In the genomic region with DNA sequence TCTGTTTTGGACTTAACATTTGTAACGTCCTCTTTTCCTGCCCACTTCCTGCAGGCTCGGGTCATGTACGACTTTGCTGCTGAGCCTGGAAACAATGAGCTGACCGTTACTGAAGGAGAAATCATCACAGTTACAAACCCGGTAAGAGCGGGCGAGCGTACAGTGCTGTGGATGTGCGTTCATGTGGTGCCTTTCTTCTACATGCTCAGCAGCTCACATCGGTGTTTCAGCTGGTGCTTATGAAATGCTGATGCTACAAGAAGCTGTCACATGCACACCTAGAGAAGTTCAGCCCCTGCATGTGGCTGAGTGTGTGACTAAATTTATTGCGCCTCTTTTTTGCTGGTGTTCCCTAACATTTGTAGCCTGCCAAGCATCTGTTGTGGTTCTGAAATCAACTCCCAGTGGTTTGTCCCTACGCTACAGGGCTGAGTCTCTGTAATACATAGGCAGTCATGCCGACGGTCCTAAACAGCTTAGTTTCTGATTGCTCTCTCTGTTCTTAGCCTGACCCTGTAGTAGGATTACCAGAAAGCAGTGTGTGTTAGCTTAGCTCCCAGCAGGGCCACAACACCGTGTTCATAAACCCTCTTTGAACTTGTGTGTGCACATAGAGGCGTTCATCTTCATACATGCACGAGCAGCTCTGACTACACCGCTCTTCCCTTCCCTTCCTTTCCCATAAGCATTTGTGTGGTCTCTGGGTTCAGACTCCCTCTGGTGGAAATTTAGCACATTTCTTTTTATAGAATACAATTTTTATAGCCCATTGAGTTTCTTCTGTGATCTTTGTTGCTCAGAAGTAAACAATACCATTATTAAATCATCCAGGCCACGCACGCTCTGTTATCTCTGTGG, we compare ENCODE assay signal across 8 mouse cellular contexts. TPM values are rescaled to one million over a fixed set of nuclear protein-coding genes. Genes with fewer than 3 reads are reported as not detected.
DNase-seq lines count a peak whose midpoint lies in the region; ATAC-seq and TF ChIP-seq lines count a peak whose summit lies in the region.

No protein-coding gene starts in this region.

- 11% methylated on average over 20 of the region's 20 CpGs for WGBS in bone marrow, adult 2 months
- WGBS in intestine, embryonic 15.5 days = 65% methylated on average over 20 of the region's 20 CpGs
- WGBS in neural tube, embryonic 15.5 days = 66% methylated on average over 20 of the region's 20 CpGs

- H3K27me3 ChIP-seq in MEL (ENCODE audit: control insufficient read depth in 1 of 2, insufficient read depth in 2 of 2, low read length in 2 of 2) = no peaks in the 10 kb centered on the region
- H3K27me3 ChIP-seq in intestine, embryonic 15.5 days (replicated peaks) = no peaks in the 10 kb centered on the region
- H3K27me3 ChIP-seq in neural tube, embryonic 15.5 days (replicated peaks) = no peaks in the 10 kb centered on the region; the same call in 1 of the 2 replicates

- H3K9ac ChIP-seq in MEL (ENCODE audit: control insufficient read depth, low read depth, low read length, poor library complexity, severe bottlenecking) = no peak overlapping the region
- no peak overlapping the region for H3K9ac ChIP-seq in intestine, embryonic 15.5 days
- H3K9ac ChIP-seq in neural tube, embryonic 15.5 days (replicated peaks) = 0 out of 2 replicates have a peak overlapping the region, but pooled peaks have one; percentile 14

- peak; percentile 19 to 36 for DNase-seq in layer of hippocampus, adult 18-20 months (ENCODE audit: low spot score in 2 of 2)
- no peak for DNase-seq in layer of hippocampus, postnatal 10 days (ENCODE audit: low spot score in 2 of 2)
- peak; percentile 79 for DNase-seq in MEL (ENCODE audit: low read depth, low spot score)
- DNase-seq in adrenal gland, postnatal 25 days = no peak
- no peak for DNase-seq in c-Kit-positive CD71-positive TER-119-positive erythroid progenitor cells, embryonic 14.5 days (ENCODE audit: low spot score)

- no peak overlapping the region for H3K4me2 ChIP-seq in intestine, embryonic 15.5 days (replicated peaks)
- peak overlapping the region; percentile 25; the same call in 1 of the 2 replicates for H3K4me2 ChIP-seq in neural tube, embryonic 15.5 days

- H3K4me1 ChIP-seq in MEL (ENCODE audit: control insufficient read depth in 1 of 2, insufficient read depth in 2 of 2, low read length in 2 of 2) = peaks cover 7 to 32% of the 10 kb centered on the region in 2 experiments
- peaks cover 14% of the 10 kb centered on the region for H3K4me1 ChIP-seq in bone marrow, adult 2 months (ENCODE audit: control insufficient read depth, insufficient read depth, low read length)
- peaks cover 10% of the 10 kb centered on the region; the same call in 1 of the 2 replicates for H3K4me1 ChIP-seq in intestine, embryonic 15.5 days (replicated peaks)
- H3K4me1 ChIP-seq in neural tube, embryonic 15.5 days = peaks cover 24% of the 10 kb centered on the region

- TF ChIP-seq CTCF in MEL (IDR thresholded peaks at IDR 0.05 in 2 of 3, conservative IDR thresholded peaks at IDR 0.05 in 1 of 3; ENCODE audit: control insufficient read depth in 1 of 3, insufficient read depth in 1 of 3, low read depth in 2 of 3, low read length in 3 of 3, poor library complexity in 1 of 3, severe bottlenecking in 1 of 3) = peak; percentile 11 to 78 (median 50); a peak in 4 of 6 replicates
- peak; percentile 25; the same call in 1 of the 2 replicates for TF ChIP-seq CTCF in bone marrow, adult 2 months (IDR thresholded peaks at IDR 0.05; ENCODE audit: control insufficient read depth, insufficient read depth, low read length)

- no peak overlapping the region for H3K4me3 ChIP-seq in MEL (ENCODE audit: control insufficient read depth in 1 of 2, insufficient read depth in 1 of 2, low read depth in 2 of 2, low read length in 2 of 2)
- peak overlapping the region; percentile 22 for H3K4me3 ChIP-seq in bone marrow, adult 2 months (replicated peaks; ENCODE audit: control insufficient read depth, low read depth, low read length)
- no peak overlapping the region for H3K4me3 ChIP-seq in intestine, embryonic 15.5 days (replicated peaks)
- H3K4me3 ChIP-seq in neural tube, embryonic 15.5 days (replicated peaks) = no peak overlapping the region

- peaks cover 0 to 32% of the 10 kb centered on the region in 2 experiments; a peak in 2 of 4 replicates for H3K36me3 ChIP-seq in MEL (ENCODE audit: control insufficient read depth in 1 of 2, insufficient read depth in 2 of 2, low read length in 2 of 2)
- H3K36me3 ChIP-seq in intestine, embryonic 15.5 days = no peaks in the 10 kb centered on the region
- H3K36me3 ChIP-seq in neural tube, embryonic 15.5 days = no peaks in the 10 kb centered on the region

- H3K9me3 ChIP-seq in MEL (replicated peaks; ENCODE audit: insufficient read depth, low read length) = no peaks in the 10 kb centered on the region
- no peaks in the 10 kb centered on the region for H3K9me3 ChIP-seq in intestine, embryonic 15.5 days
- no peaks in the 10 kb centered on the region for H3K9me3 ChIP-seq in neural tube, embryonic 15.5 days (replicated peaks)

- no peak overlapping the region; the same call in 1 of the 2 replicates for H3K27ac ChIP-seq in MEL (ENCODE audit: control insufficient read depth, low read depth, low read length)
- H3K27ac ChIP-seq in bone marrow, adult 2 months (ENCODE audit: control insufficient read depth, insufficient read depth, low read depth, low read length, poor library complexity) = no peak overlapping the region; the same call in 1 of the 2 replicates
- peak overlapping the region; percentile 49; the same call in 1 of the 2 replicates for H3K27ac ChIP-seq in intestine, embryonic 15.5 days
- peak overlapping the region; percentile 37; the same call in 1 of the 2 replicates for H3K27ac ChIP-seq in neural tube, embryonic 15.5 days (replicated peaks)

- peak; percentile 77 for TF ChIP-seq RAD21 in MEL (IDR thresholded peaks at IDR 0.05; ENCODE audit: low read depth, low read length)

- TF ChIP-seq EP300 in MEL (IDR thresholded peaks at IDR 0.05; ENCODE audit: low read depth in 1 of 2, low read length in 2 of 2) = 0 out of 4 replicates have a peak, but pooled peaks of 1 of the 2 experiments have one; percentile 4

- H3K79me2 ChIP-seq in MEL (ENCODE audit: control insufficient read depth, insufficient read depth, low read length, poor library complexity) = no peaks in the 10 kb centered on the region; the same call in 1 of the 2 replicates

- no peak for TF ChIP-seq POLR2A in MEL (IDR thresholded peaks at IDR 0.05; ENCODE audit: control insufficient read depth in 1 of 2, insufficient read depth in 1 of 2, low read depth in 1 of 2, low read length in 2 of 2, poor library complexity in 1 of 2)
- no peak for TF ChIP-seq POLR2A in bone marrow, adult 2 months (IDR thresholded peaks at IDR 0.05; ENCODE audit: borderline replicate concordance, control insufficient read depth, low read depth, low read length)

- no peak for ATAC-seq in intestine, embryonic 15.5 days
- ATAC-seq in neural tube, embryonic 15.5 days (ENCODE audit: low FRiP score) = peak; percentile 63; the same call in 1 of the 2 replicates

TF ChIP-seq in MEL, 35 proteins besides CTCF, POLR2A, EP300 and RAD21 (continues in another document):
- TF ChIP-seq RCOR1 (IDR thresholded peaks at IDR 0.05; ENCODE audit: low read depth, low read length) (0 out of 2 replicates have a peak, but pooled peaks have one; percentile 18), CHD1 (IDR thresholded peaks at IDR 0.05; ENCODE audit: low read depth, low read length) (no peak), JUND (IDR thresholded peaks at IDR 0.05; ENCODE audit: low read depth, low read length) (no peak), SIN3A (IDR thresholded peaks at IDR 0.05; ENCODE audit: low read length) (peak; percentile 26; the same call in 1 of the 2 replicates), SMC3 (IDR thresholded peaks at IDR 0.05; ENCODE audit: low read depth, low read length) (peak; percentile 88), MEF2A (IDR thresholded peaks at IDR 0.05; ENCODE audit: extremely low read depth, insufficient replicate concordance, low read depth, low read length, poor library complexity, severe bottlenecking) (no peak), TAL1 (IDR thresholded peaks at IDR 0.05; ENCODE audit: low read length) (no peak), MAFK (IDR thresholded peaks at IDR 0.05; ENCODE audit: borderline replicate concordance, low read depth, low read length) (no peak), MXI1 (IDR thresholded peaks at IDR 0.05; ENCODE audit: low read depth, low read length) (0 out of 2 replicates have a peak, but pooled peaks have one; percentile 26), TBP (IDR thresholded peaks at IDR 0.05; ENCODE audit: low read depth, low read length) (no peak), ZMIZ1 (IDR thresholded peaks at IDR 0.05; ENCODE audit: low read depth, low read length) (no peak), MYB (IDR thresholded peaks at IDR 0.05; ENCODE audit: low read depth, low read length) (no peak), GATA1 (IDR thresholded peaks at IDR 0.05; ENCODE audit: low read depth, low read length) (no peak), ZC3H11A (IDR thresholded peaks at IDR 0.05; ENCODE audit: low read depth, low read length) (peak; percentile 70)

RNA-seq across cellular contexts. Expression of a gene that starts 46.0 kb away (rescaled TPM):
- 10 to 100 TPM; 15.2 to 15.3 TPM for total RNA-seq in layer of hippocampus, adult 18-20 months (2021)
- 10 to 100 TPM; 12.7 to 13.1 TPM for total RNA-seq in layer of hippocampus, postnatal 10 days (2021)
- 12.6 and 12.9 TPM in 2 replicates for total RNA-seq in MEL (2012; rRNA removed)
- polyA plus RNA-seq in MEL (2012; ENCODE audit: insufficient read depth in 1 of 2, insufficient read length in 2 of 2, low read depth in 1 of 2, low replicate concordance in 2 of 2, missing spikeins in 1 of 2) = 10 to 100 TPM in 1 of 2 experiments, not detected in 1; 22.8 TPM
- 7.9 and 16.6 TPM in 2 replicates for polyA plus RNA-seq in bone marrow, adult 2 months (2011; ENCODE audit: insufficient read depth, insufficient read length, low replicate concordance, missing spikeins)
- polyA plus RNA-seq in intestine, embryonic 15.5 days (2015; fragmentation: Nextera tagmentation; extraction: Ambion mirVana) = 49.8 and 55.9 TPM in 2 replicates
- polyA plus RNA-seq in neural tube, embryonic 15.5 days (2015; fragmentation: Nextera tagmentation; extraction: Ambion mirVana) = 8.1 and 12.6 TPM in 2 replicates
- total RNA-seq in adrenal gland, postnatal 25 days (2021) = 48.2 and 51.3 TPM in 2 replicates

RNA-seq across cellular contexts. Expression of a gene that starts 53.9 kb away (rescaled TPM):
- 10 to 100 TPM; 71.8 to 73.5 TPM for total RNA-seq in layer of hippocampus, adult 18-20 months (2021)
- total RNA-seq in layer of hippocampus, postnatal 10 days (2021) = 10 to 100 TPM; 37.9 to 38.9 TPM
- total RNA-seq in MEL (2012; rRNA removed) = 1.2 and 1.8 TPM in 2 replicates
- polyA plus RNA-seq in MEL (2012; ENCODE audit: insufficient read depth in 1 of 2, insufficient read length in 2 of 2, low read depth in 1 of 2, low replicate concordance in 2 of 2, missing spikeins in 1 of 2) = 1 to 10 TPM in 1 of 2 experiments, not detected in 1; 2.5 TPM
- polyA plus RNA-seq in bone marrow, adult 2 months (2011; ENCODE audit: insufficient read depth, insufficient read length, low replicate concordance, missing spikeins) = 0.92 and 3.1 TPM in 2 replicates
- polyA plus RNA-seq in intestine, embryonic 15.5 days (2015; fragmentation: Nextera tagmentation; extraction: Ambion mirVana) = 4.8 and 4.9 TPM in 2 replicates
- polyA plus RNA-seq in neural tube, embryonic 15.5 days (2015; fragmentation: Nextera tagmentation; extraction: Ambion mirVana) = 1.5 and 2.7 TPM in 2 replicates
- 11.4 and 11.9 TPM in 2 replicates for total RNA-seq in adrenal gland, postnatal 25 days (2021)

Comparison
In these comparisons a context has a peak if more than half of its experiments do, and no peak if none do; other contexts are left out.
1. DNase-seq: peak in layer of hippocampus, adult 18-20 months (2 of 2) and MEL (single experiment); none in layer of hippocampus, postnatal 10 days (0 of 2), adrenal gland, postnatal 25 days (single experiment) and c-Kit-positive CD71-positive TER-119-positive erythroid progenitor cells, embryonic 14.5 days (single experiment).
2. H3K27ac ChIP-seq: peak in intestine, embryonic 15.5 days (single experiment) and neural tube, embryonic 15.5 days (single experiment); none in MEL (single experiment) and bone marrow, adult 2 months (single experiment).